Mouse (Mus musculus): ENCODE data around the gene Podnl1. TPM values are rescaled to one million over a fixed set of nuclear protein-coding genes. Genes with fewer than 3 reads are reported as not detected.

Gene Podnl1
- polyA plus RNA-seq, 2 experiments, result 1.3 to 4.9 TPM

DNA sequence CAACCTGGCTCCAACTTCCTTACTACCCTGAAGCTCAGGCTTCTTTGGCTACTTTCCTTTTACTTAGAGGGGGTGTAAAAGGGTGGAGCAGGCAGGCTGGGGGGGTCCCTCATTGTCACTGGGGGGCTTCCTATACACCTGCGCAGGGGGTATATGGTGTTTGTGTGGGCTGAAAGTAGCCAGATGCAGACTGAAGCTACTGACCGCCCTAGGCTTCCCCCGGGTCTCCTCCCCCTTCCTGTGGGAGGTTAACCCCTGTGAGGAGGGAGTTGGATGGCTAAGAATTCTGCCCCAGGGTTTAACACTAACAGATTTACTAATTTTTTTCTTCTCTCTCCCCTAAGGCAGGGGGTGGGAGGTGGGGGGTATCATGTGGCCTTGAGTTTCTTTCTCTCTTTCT lies 50.8 kb downstream of the Podnl1 start:
- Histone ChIP-seq H3K4me3 (replicated peaks; ENCODE audit: low read length) (no peak overlapping the region), H3K36me3 (ENCODE audit: control insufficient read depth, insufficient read depth, low read length) (peaks cover 44% of the 10 kb centered on the region), H3K27me3 (ENCODE audit: control insufficient read depth, insufficient read depth, low read length) (no peaks in the 10 kb centered on the region), H3K9ac (ENCODE audit: low read depth, low read length, severe bottlenecking) (no peak overlapping the region), H3K9me3 (ENCODE audit: control insufficient read depth, low read length) (no peaks in the 10 kb centered on the region), H3K4me1 (ENCODE audit: control insufficient read depth, insufficient read depth, low read length) (peaks cover 22% of the 10 kb centered on the region), H3K4me2 (replicated peaks; ENCODE audit: low read depth, low read length, severe bottlenecking) (no peak overlapping the region), H3K27ac (replicated peaks; ENCODE audit: low read depth, low read length) (no peak overlapping the region)
- WGBS, result 15% methylated on average over 3 of the region's 3 CpGs
- ATAC-seq (ENCODE audit: low FRiP score, low read depth) (no peak), DNase-seq (ENCODE audit: low spot score) (no peak)
- TF ChIP-seq POLR2A (IDR thresholded peaks at IDR 0.05; ENCODE audit: borderline replicate concordance, extremely low read depth, insufficient read depth, insufficient read length), result no peak

- H3K36me3 ChIP-seq (ENCODE audit: control insufficient read depth, insufficient read depth, low read length), result peaks cover 36% of the 10 kb centered on the region
- 85% methylated on average over 3 of the region's 3 CpGs for WGBS
Observed at GRCm38 (mm10) chr8:84177405-84177804, 51.6 kb downstream of the Podnl1 start.

GRCm38 (mm10) chr8:84178592-84178991 lies 52.8 kb downstream of the Podnl1 start:
- no peak overlapping the region for H3K4me3 ChIP-seq (replicated peaks; ENCODE audit: low read length)
- H3K9me3 ChIP-seq (ENCODE audit: control insufficient read depth, low read length), result no peaks in the 10 kb centered on the region
- peaks cover 24% of the 10 kb centered on the region for H3K36me3 ChIP-seq (ENCODE audit: control insufficient read depth, insufficient read depth, low read length)
- peaks cover 32% of the 10 kb centered on the region for H3K4me1 ChIP-seq (ENCODE audit: control insufficient read depth, insufficient read depth, low read length)
- no peak for ATAC-seq (ENCODE audit: low FRiP score, low read depth)
- no peak overlapping the region for H3K27ac ChIP-seq (replicated peaks; ENCODE audit: low read depth, low read length)
- DNase-seq (ENCODE audit: low spot score), result no peak
- TF ChIP-seq POLR2A (IDR thresholded peaks at IDR 0.05; ENCODE audit: borderline replicate concordance, extremely low read depth, insufficient read depth, insufficient read length), result no peak
- 75% methylated on average over 8 of the region's 8 CpGs for WGBS
- no peaks in the 10 kb centered on the region for H3K27me3 ChIP-seq (ENCODE audit: control insufficient read depth, insufficient read depth, low read length)
- H3K9ac ChIP-seq (ENCODE audit: low read depth, low read length, severe bottlenecking), result no peak overlapping the region
- H3K4me2 ChIP-seq (replicated peaks; ENCODE audit: low read depth, low read length, severe bottlenecking), result no peak overlapping the region

More at GRCm38 (mm10) chr8:84177405-84177804, 51.6 kb downstream of the Podnl1 start:
- no peak overlapping the region for H3K4me3 ChIP-seq (replicated peaks; ENCODE audit: low read length)
- no peaks in the 10 kb centered on the region for H3K9me3 ChIP-seq (ENCODE audit: control insufficient read depth, low read length)
- no peak for ATAC-seq (ENCODE audit: low FRiP score, low read depth)
- no peak overlapping the region for H3K27ac ChIP-seq (replicated peaks; ENCODE audit: low read depth, low read length)
- no peak overlapping the region for H3K9ac ChIP-seq (ENCODE audit: low read depth, low read length, severe bottlenecking)
- H3K4me2 ChIP-seq (replicated peaks; ENCODE audit: low read depth, low read length, severe bottlenecking), result no peak overlapping the region
- H3K27me3 ChIP-seq (ENCODE audit: control insufficient read depth, insufficient read depth, low read length), result no peaks in the 10 kb centered on the region
- TF ChIP-seq POLR2A (IDR thresholded peaks at IDR 0.05; ENCODE audit: borderline replicate concordance, extremely low read depth, insufficient read depth, insufficient read length), result no peak
- peaks cover 25% of the 10 kb centered on the region for H3K4me1 ChIP-seq (ENCODE audit: control insufficient read depth, insufficient read depth, low read length)
- no peak for DNase-seq (ENCODE audit: low spot score)

DNA sequence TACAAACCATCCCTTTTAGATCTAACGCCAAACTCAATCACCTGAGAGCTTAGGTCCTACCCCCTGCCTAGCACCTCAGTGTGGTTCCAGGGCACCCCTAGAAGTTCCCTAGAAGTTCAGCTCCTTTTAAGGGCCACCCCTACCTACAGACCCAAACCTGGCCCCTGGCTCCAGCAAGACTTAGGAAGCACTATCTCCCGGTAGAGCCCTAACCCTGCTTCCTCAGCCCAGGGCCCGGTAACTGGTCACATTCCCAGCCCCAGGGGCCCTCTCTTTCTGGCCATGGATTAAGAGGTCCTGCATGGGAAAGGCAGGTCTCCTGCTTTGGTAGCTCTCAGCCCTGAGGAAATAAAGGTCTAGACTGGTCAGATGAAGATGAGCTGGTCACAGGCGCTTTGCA lies 54.2 kb downstream of the Podnl1 start:
- DNase-seq (ENCODE audit: low spot score), result no peak
- peaks cover 40% of the 10 kb centered on the region for H3K4me1 ChIP-seq (ENCODE audit: control insufficient read depth, insufficient read depth, low read length)
- H3K9ac ChIP-seq (ENCODE audit: low read depth, low read length, severe bottlenecking), result peak overlapping the region; percentile 51
- ATAC-seq (ENCODE audit: low FRiP score, low read depth), result no peak
- H3K4me2 ChIP-seq (replicated peaks; ENCODE audit: low read depth, low read length, severe bottlenecking), result peak overlapping the region; percentile 55
- no peaks in the 10 kb centered on the region for H3K27me3 ChIP-seq (ENCODE audit: control insufficient read depth, insufficient read depth, low read length)
- no peak for TF ChIP-seq POLR2A (IDR thresholded peaks at IDR 0.05; ENCODE audit: borderline replicate concordance, extremely low read depth, insufficient read depth, insufficient read length)
- H3K36me3 ChIP-seq (ENCODE audit: control insufficient read depth, insufficient read depth, low read length), result peaks cover 11% of the 10 kb centered on the region
- peak overlapping the region; percentile 25 for H3K4me3 ChIP-seq (replicated peaks; ENCODE audit: low read length)
- 0 out of 2 replicates have a peak overlapping the region, but pooled peaks have one; percentile 10 for H3K27ac ChIP-seq (replicated peaks; ENCODE audit: low read depth, low read length)
- WGBS, result 5% methylated on average over 4 of the region's 4 CpGs
- H3K9me3 ChIP-seq (ENCODE audit: control insufficient read depth, low read length), result no peaks in the 10 kb centered on the region

GRCm38 (mm10) chr8:84180530-84181190 lies 54.9 kb downstream of the Podnl1 start:
- TF ChIP-seq POLR2A (IDR thresholded peaks at IDR 0.05; ENCODE audit: borderline replicate concordance, extremely low read depth, insufficient read depth, insufficient read length), result no peak
- peak overlapping the region; percentile 51 for H3K9ac ChIP-seq (ENCODE audit: low read depth, low read length, severe bottlenecking)
- DNase-seq (ENCODE audit: low spot score) (peak; percentile 61), ATAC-seq (ENCODE audit: low FRiP score, low read depth) (peak; percentile 67)
- H3K9me3 ChIP-seq (ENCODE audit: control insufficient read depth, low read length), result no peaks in the 10 kb centered on the region
- 1% methylated on average over 16 of the region's 16 CpGs for WGBS
- H3K4me1 ChIP-seq (ENCODE audit: control insufficient read depth, insufficient read depth, low read length), result peaks cover 40% of the 10 kb centered on the region
- peak overlapping the region; percentile 61 for H3K27ac ChIP-seq (replicated peaks; ENCODE audit: low read depth, low read length)
- peaks cover 10% of the 10 kb centered on the region for H3K36me3 ChIP-seq (ENCODE audit: control insufficient read depth, insufficient read depth, low read length)
- H3K4me2 ChIP-seq (replicated peaks; ENCODE audit: low read depth, low read length, severe bottlenecking), result peak overlapping the region; percentile 55
- peak overlapping the region; percentile 25 for H3K4me3 ChIP-seq (replicated peaks; ENCODE audit: low read length)
- H3K27me3 ChIP-seq (ENCODE audit: control insufficient read depth, insufficient read depth, low read length), result no peaks in the 10 kb centered on the region

MicroRNA genes within 50 kb of the gene (microRNA counts, 519-probe panel; counts per million panel counts)
- microRNA mmu-miR-181c, result 3,253 counts per million, percentile 62 among the panel's probes with 10 or more counts
- microRNA mmu-miR-709, result 2,538 counts per million, percentile 43 among the panel's probes with 10 or more counts

Small RNAs within 50 kb of the gene (microRNA-seq; reads per million reads assigned to microRNA genes)
- gene Gm25110 (not detected), gene Mir181c (7,041 reads per million, percentile 92 among the genes with 10 or more reads in this experiment), gene Mir181d (5,242 reads per million, percentile 90 among the genes with 10 or more reads in this experiment), gene Mir709 (not detected)

Other genes starting within 250 kb of the Podnl1 start
- 123 and 177 TPM in 2 replicates for gene Adgrl1, start 225.9 kb upstream of the Podnl1 start, polyA plus RNA-seq (2012; rRNA removed)
- 38.5 and 45.3 TPM in 2 replicates for gene Adgrl1, start 225.9 kb upstream of the Podnl1 start, polyA plus RNA-seq (2014; fragmentation: Nextera tagmentation; extraction: Ambion mirVana)
- gene Gm10644, start 170.8 kb upstream of the Podnl1 start, polyA plus RNA-seq (2012; rRNA removed), result 0.63 and 0.69 TPM in 2 replicates
- 0.48 and 0.53 TPM in 2 replicates for gene Gm10644, start 170.8 kb upstream of the Podnl1 start, polyA plus RNA-seq (2014; fragmentation: Nextera tagmentation; extraction: Ambion mirVana)
- 70.4 and 76.2 TPM in 2 replicates for gene Asf1b, start 170.5 kb upstream of the Podnl1 start, polyA plus RNA-seq (2012; rRNA removed)
- gene Asf1b, start 170.5 kb upstream of the Podnl1 start, polyA plus RNA-seq (2014; fragmentation: Nextera tagmentation; extraction: Ambion mirVana), result 56.0 and 61.2 TPM in 2 replicates
- 132 and 141 TPM in 2 replicates for gene Prkaca, start 153.0 kb upstream of the Podnl1 start, polyA plus RNA-seq (2012; rRNA removed)
- 151 and 158 TPM in 2 replicates for gene Prkaca, start 153.0 kb upstream of the Podnl1 start, polyA plus RNA-seq (2014; fragmentation: Nextera tagmentation; extraction: Ambion mirVana)
- gene Samd1, start 128.3 kb upstream of the Podnl1 start, polyA plus RNA-seq (2012; rRNA removed), result 99.8 and 111 TPM in 2 replicates
- gene Samd1, start 128.3 kb upstream of the Podnl1 start, polyA plus RNA-seq (2014; fragmentation: Nextera tagmentation; extraction: Ambion mirVana), result 17.2 and 17.4 TPM in 2 replicates
- 0.72 and 0.73 TPM in 2 replicates for gene 1700067K01Rik, start 124.5 kb upstream of the Podnl1 start, polyA plus RNA-seq (2012; rRNA removed)
- 1.6 and 2.3 TPM in 2 replicates for gene 1700067K01Rik, start 124.5 kb upstream of the Podnl1 start, polyA plus RNA-seq (2014; fragmentation: Nextera tagmentation; extraction: Ambion mirVana)
- gene 2210011C24Rik, start 113.8 kb upstream of the Podnl1 start, polyA plus RNA-seq (2012; rRNA removed), result 0.35 and 1.1 TPM in 2 replicates
- 0.44 and 2.0 TPM in 2 replicates for gene 2210011C24Rik, start 113.8 kb upstream of the Podnl1 start, polyA plus RNA-seq (2014; fragmentation: Nextera tagmentation; extraction: Ambion mirVana)
- gene Palm3, start 104.5 kb upstream of the Podnl1 start, polyA plus RNA-seq (2012; rRNA removed), result 4.5 and 8.6 TPM in 2 replicates
- 3.0 and 4.6 TPM in 2 replicates for gene Palm3, start 104.5 kb upstream of the Podnl1 start, polyA plus RNA-seq (2014; fragmentation: Nextera tagmentation; extraction: Ambion mirVana)
- gene Il27ra, start 83.4 kb upstream of the Podnl1 start, polyA plus RNA-seq (2012; rRNA removed), result 2.1 and 2.3 TPM in 2 replicates
- 0.78 and 0.79 TPM in 2 replicates for gene Il27ra, start 83.4 kb upstream of the Podnl1 start, polyA plus RNA-seq (2014; fragmentation: Nextera tagmentation; extraction: Ambion mirVana)
- not detected in 2 replicates for gene Rln3, start 81.0 kb upstream of the Podnl1 start, polyA plus RNA-seq (2012; rRNA removed)
- not detected in 2 replicates for gene Rln3, start 81.0 kb upstream of the Podnl1 start, polyA plus RNA-seq (2014; fragmentation: Nextera tagmentation; extraction: Ambion mirVana)
- gene Gm10643, start 60.9 kb upstream of the Podnl1 start, polyA plus RNA-seq (2012; rRNA removed), result 2.2 and 2.6 TPM in 2 replicates
- gene Gm10643, start 60.9 kb upstream of the Podnl1 start, polyA plus RNA-seq (2014; fragmentation: Nextera tagmentation; extraction: Ambion mirVana), result 2.0 and 2.1 TPM in 2 replicates
- gene Rfx1, start 59.2 kb upstream of the Podnl1 start, polyA plus RNA-seq (2012; rRNA removed), result 30.4 and 39.4 TPM in 2 replicates
- 9.8 and 12.8 TPM in 2 replicates for gene Rfx1, start 59.2 kb upstream of the Podnl1 start, polyA plus RNA-seq (2014; fragmentation: Nextera tagmentation; extraction: Ambion mirVana)
- gene Dcaf15, start 21.2 kb upstream of the Podnl1 start, polyA plus RNA-seq (2012; rRNA removed), result 79.5 and 103 TPM in 2 replicates
- 8.7 and 11.5 TPM in 2 replicates for gene Dcaf15, start 21.2 kb upstream of the Podnl1 start, polyA plus RNA-seq (2014; fragmentation: Nextera tagmentation; extraction: Ambion mirVana)
- gene Cc2d1a, start 21.9 kb downstream of the Podnl1 start, polyA plus RNA-seq (2012; rRNA removed), result 30.9 and 34.3 TPM in 2 replicates
- gene Cc2d1a, start 21.9 kb downstream of the Podnl1 start, polyA plus RNA-seq (2014; fragmentation: Nextera tagmentation; extraction: Ambion mirVana), result 21.6 and 22.9 TPM in 2 replicates
- gene 4930432K21Rik, start 22.0 kb downstream of the Podnl1 start, polyA plus RNA-seq (2012; rRNA removed), result 1.7 TPM in 2 replicates
- 0.44 and 0.72 TPM in 2 replicates for gene 4930432K21Rik, start 22.0 kb downstream of the Podnl1 start, polyA plus RNA-seq (2014; fragmentation: Nextera tagmentation; extraction: Ambion mirVana)
- gene Nanos3, start 59.2 kb downstream of the Podnl1 start, polyA plus RNA-seq (2012; rRNA removed), result 3.0 and 4.8 TPM in 2 replicates
- gene Nanos3, start 59.2 kb downstream of the Podnl1 start, polyA plus RNA-seq (2014; fragmentation: Nextera tagmentation; extraction: Ambion mirVana), result 5.4 and 5.8 TPM in 2 replicates
- 23.8 and 35.1 TPM in 2 replicates for gene Zswim4, start 111.1 kb downstream of the Podnl1 start, polyA plus RNA-seq (2012; rRNA removed)
- gene Zswim4, start 111.1 kb downstream of the Podnl1 start, polyA plus RNA-seq (2014; fragmentation: Nextera tagmentation; extraction: Ambion mirVana), result 13.9 and 17.1 TPM in 2 replicates
- gene D8Ertd738e, start 123.7 kb downstream of the Podnl1 start, polyA plus RNA-seq (2012; rRNA removed), result 173 and 221 TPM in 2 replicates
- gene D8Ertd738e, start 123.7 kb downstream of the Podnl1 start, polyA plus RNA-seq (2014; fragmentation: Nextera tagmentation; extraction: Ambion mirVana), result 374 and 380 TPM in 2 replicates
- gene Mri1, start 131.3 kb downstream of the Podnl1 start, polyA plus RNA-seq (2012; rRNA removed), result 49.3 and 107 TPM in 2 replicates
- gene Mri1, start 131.3 kb downstream of the Podnl1 start, polyA plus RNA-seq (2014; fragmentation: Nextera tagmentation; extraction: Ambion mirVana), result 58.1 and 60.4 TPM in 2 replicates
- 38.0 and 39.5 TPM in 2 replicates for gene Ccdc130, start 144.4 kb downstream of the Podnl1 start, polyA plus RNA-seq (2012; rRNA removed)
- gene Ccdc130, start 144.4 kb downstream of the Podnl1 start, polyA plus RNA-seq (2014; fragmentation: Nextera tagmentation; extraction: Ambion mirVana), result 16.5 and 19.1 TPM in 2 replicates